Mouse (Mus musculus): ENCODE data around the gene Mat2a. TPM values are rescaled to one million over a fixed set of nuclear protein-coding genes. Genes with fewer than 3 reads are reported as not detected.
A peak's percentile ranks its signal among the peaks of the same experiment; 100 is the strongest.

Mat2a gene
- total RNA-seq, 4 experiments from 2014 or later: 191 to 262 (median 238) TPM

DNA sequence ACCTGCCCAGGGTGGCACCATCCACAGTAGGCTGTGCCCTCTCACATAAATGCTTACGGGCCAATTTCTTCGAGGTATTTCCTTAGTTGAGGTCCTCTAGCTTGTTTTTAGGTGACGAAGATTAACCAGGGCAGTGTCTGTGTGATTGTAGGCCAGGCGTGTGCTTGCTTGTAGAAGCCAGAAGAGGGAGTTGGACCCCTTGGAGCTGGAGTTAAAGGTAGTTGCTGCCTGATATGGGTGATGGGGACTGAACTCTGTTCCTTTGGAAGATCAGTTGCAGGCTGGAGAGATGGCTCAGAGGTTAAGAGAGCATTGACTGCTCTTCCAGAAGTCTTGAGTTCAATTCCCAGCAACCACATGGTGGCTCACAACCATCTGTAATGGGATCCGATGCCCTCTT, 24.2 kb downstream of the Mat2a start:
- DNase-seq: no peak

DNA sequence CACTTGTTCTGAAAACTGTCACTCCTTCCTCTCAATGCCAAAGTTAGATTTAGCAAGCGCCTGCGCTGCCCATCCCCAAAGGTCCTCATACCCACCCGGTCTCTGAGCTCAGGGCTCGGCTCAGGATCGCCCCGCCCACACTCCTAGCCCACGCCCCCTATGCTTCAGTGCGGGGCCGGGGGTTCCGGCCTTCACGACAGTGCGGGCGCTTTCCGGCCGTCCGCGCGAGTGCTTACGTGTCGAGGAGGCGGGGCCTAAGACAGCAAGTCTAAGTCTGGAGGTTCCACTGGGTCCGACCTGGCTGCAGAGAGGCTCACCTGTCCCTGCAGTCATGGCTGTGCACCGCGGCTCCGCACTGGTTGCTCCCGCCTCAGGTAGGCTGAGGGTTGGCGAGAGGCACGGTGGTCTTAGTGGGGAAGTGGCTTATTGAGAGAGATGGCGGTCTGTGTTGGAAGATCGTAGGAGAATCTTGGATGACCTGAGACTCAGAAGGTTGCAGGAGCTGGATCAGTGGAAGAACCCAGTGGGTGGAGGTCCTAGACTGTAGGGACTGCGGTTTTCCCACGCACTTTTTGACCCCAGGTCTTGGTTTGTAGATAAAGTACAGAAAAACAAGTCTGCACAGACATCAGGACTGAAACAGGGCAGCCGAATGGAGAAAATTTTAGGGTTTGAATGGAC, 25.1 kb downstream of the Mat2a start, which contains the start of gene Ggcx:
Gene Ggcx (plus strand): TSS at position 233 of the 681 bp plus-strand sequence.
- peak; percentile 94 for DNase-seq

DNA sequence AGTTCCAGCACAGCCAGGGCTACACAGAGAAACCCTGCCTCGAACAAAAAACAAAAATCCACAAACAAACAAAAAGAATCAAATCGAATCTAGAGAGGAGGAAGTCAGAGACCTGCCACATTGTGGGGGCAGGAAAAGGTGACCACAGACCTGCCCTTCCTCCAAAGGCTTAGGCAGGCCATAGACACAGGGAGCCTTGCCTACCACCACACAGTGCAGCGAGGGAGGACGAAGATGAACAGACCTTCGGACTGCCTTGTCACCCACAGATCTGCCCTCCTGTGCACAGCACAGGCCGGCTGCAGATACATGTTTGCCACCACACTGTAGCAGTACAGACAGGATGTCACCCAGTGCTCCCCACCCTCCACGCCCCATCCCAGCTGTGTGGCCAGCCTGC, 28.8 kb downstream of the Mat2a start:
- no peak for DNase-seq

GRCm38 (mm10) chr6:72410003-72410402, 29.4 kb downstream of the Mat2a start:
- no peak for DNase-seq

DNA sequence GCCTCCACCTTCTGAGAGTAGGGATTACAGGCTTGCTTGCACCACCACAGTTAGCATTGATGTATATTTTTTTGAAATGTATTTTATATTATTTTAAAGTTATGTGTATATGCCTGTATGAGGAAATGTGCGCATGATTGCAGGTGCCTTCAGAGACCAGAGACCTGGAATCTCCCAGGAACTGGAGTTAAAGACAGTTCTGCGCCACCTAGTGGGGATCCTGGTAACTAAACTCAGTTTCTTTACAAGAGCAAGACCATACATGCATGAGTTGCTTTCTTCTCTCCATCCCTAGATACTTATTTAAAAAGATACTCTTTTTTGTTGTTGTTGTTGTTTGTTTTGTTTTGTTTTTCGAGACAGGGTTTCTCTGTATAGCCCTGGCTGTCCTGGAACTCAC, 29.8 kb downstream of the Mat2a start:
- no peak for DNase-seq

- peak; percentile 78 for DNase-seq
Measured at GRCm38 (mm10) chr6:72407119-72407518, 32.2 kb downstream of the Mat2a start.

- DNase-seq: no peak
Measured at GRCm38 (mm10) chr6:72405356-72405755, 34.0 kb downstream of the Mat2a start.

- DNase-seq: peak; percentile 58
Measured at GRCm38 (mm10) chr6:72401875-72402274, 37.5 kb downstream of the Mat2a start.

- no peak for DNase-seq
Measured at GRCm38 (mm10) chr6:72399967-72400366, 39.4 kb downstream of the Mat2a start.

- no peak for DNase-seq
Measured at GRCm38 (mm10) chr6:72396837-72397251, 42.5 kb downstream of the Mat2a start.

- DNase-seq: no peak
Measured at GRCm38 (mm10) chr6:72392341-72392740, 47.0 kb downstream of the Mat2a start.

- peak; percentile 88 for DNase-seq
Measured at GRCm38 (mm10) chr6:72390795-72391521, 48.4 kb downstream of the Mat2a start.

- peak; percentile 85 for DNase-seq
Measured at GRCm38 (mm10) chr6:72389941-72390771, 49.2 kb downstream of the Mat2a start, which contains the start of gene Vamp8. Gene Vamp8, minus strand, starts transcription at chr6:72390703.

GRCm38 (mm10) chr6:72389471-72389940, 49.9 kb downstream of the Mat2a start:
- no peak for DNase-seq

- no peak for DNase-seq
Measured at GRCm38 (mm10) chr6:72388791-72389329, 50.5 kb downstream of the Mat2a start.

DNA sequence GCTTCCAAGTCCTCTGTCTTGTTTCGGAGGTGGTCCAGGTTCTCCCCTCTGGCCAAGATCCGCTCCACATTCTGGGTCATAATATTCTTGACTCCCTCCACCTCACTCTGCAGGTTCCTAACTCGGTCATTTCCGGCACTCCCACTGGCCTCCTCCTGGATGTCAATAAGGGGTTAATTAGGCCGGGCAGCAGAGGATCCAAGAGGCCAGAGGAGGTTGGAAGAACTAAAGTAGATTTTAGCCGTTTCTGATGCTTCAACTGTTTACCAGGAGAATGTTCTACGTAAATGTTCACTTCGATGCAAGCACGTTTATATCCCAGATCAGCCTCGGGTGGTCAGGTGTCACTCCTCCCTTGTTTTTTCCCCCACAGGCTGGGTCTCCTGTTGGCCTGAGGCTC, 51.1 kb downstream of the Mat2a start:
- DNase-seq: no peak

DNA sequence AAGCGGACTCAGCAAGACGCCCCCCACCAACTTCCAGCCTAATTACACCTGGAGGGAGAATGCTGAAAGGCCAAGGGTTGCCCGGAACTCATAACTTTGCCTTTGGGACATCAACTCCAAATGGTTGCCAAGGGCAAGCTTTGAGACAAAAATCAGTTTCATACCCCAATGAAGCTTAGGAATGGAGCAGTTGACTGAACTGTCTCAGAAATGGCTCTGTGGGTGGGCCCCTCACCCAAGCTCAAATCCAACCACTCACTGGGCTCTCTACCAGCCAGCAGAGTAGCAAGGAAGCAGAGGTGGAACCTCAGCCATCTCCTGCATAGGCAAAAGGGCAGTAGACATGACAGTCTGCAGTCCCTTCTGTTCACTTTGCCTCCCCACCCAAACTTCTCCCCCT, 51.5 kb downstream of the Mat2a start:
- DNase-seq: no peak

GRCm38 (mm10) chr6:72386561-72386960, 52.8 kb downstream of the Mat2a start:
- no peak for DNase-seq

GRCm38 (mm10) chr6:72385258-72385657, 54.1 kb downstream of the Mat2a start:
- DNase-seq: no peak

GRCm38 (mm10) chr6:72383952-72384351, 55.4 kb downstream of the Mat2a start:
- DNase-seq: no peak

- no peak for DNase-seq
Measured at GRCm38 (mm10) chr6:72383142-72383820, 56.1 kb downstream of the Mat2a start.
